Mouse (Mus musculus): ENCODE data around the gene Alas2.

DNA sequence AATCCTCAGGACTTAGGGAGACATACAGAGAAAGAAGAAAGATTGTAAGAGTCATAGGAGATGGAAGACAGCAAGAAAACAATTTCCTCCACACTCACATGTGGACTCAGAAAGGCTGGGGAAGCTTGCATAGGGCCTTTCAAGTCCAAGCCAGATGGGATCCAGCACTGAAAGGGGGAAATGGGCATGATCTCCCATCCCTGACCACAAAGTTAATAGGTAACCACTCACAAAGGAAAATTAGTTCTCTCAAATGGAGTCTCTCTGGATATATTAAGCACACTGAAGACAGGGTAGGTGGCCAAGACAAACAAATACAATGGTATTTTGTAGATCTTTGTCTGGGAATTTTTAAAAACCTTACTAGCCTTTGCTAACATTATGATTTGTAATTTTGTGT lies 34.7 kb downstream of the Alas2 start:
- TF ChIP-seq MAX (IDR thresholded peaks at IDR 0.05; ENCODE audit: low read depth) (no peak), POLR2A (IDR thresholded peaks at IDR 0.05; ENCODE audit: insufficient read length, low read depth) (no peak), MYOD1 (IDR thresholded peaks at IDR 0.05; ENCODE audit: control insufficient read depth in 1 of 3, insufficient read length in 2 of 3, low read depth in 2 of 3) (no peak), USF1 (IDR thresholded peaks at IDR 0.05; ENCODE audit: low read depth) (no peak), TCF3 (IDR thresholded peaks at IDR 0.05; ENCODE audit: insufficient read length, low read depth) (no peak), MYOG (IDR thresholded peaks at IDR 0.05; ENCODE audit: control insufficient read depth in 1 of 3, insufficient read depth in 1 of 3, insufficient read length in 2 of 3, low read depth in 2 of 3) (no peak)

All from myocyte (in vitro differentiated cells).